Mouse (Mus musculus) liver, embryonic 13.5 days (tissue): ENCODE measurements around the gene Kcnq5. TPM values are rescaled to one million over a fixed set of nuclear protein-coding genes. Genes with fewer than 3 reads are reported as not detected.
"Not testable (repeated sequence)": the region's sequence is repeated elsewhere in the genome, so short reads cannot be mapped to it uniquely, and the experiment has no call there.

ENCODE experiments used
- ATAC-seq: fragments of 200-750 bp; cut with Nextera tagmentation; 2 replicates; pipeline ENCODE4 v1.8.0; 2017; ENCODE audit warnings: low read depth, mild to moderate bottlenecking, moderate number of reproducible peaks, moderate library complexity
- DNase-seq: peaks from one replicate; pipeline ENCODE4 v3.0.0; 2022
- H3K27ac ChIP-seq: fragments of 300-500 bp; sonication (generic); 2 replicates; pipeline ENCODE4 v1.5.1; 2015; ENCODE audit warnings: moderate library complexity, mild to moderate bottlenecking, inconsistent platforms
- H3K27me3 ChIP-seq: fragments of 300-500 bp; sonication (generic); 2 replicates; pipeline ENCODE4 v1.6.1; 2015; ENCODE audit warnings: mild to moderate bottlenecking, inconsistent platforms
- H3K36me3 ChIP-seq: fragments of 300-500 bp; sonication (generic); 2 replicates; pipeline ENCODE4 v1.6.1; 2015; ENCODE audit warnings: mild to moderate bottlenecking, inconsistent platforms
- H3K4me1 ChIP-seq: fragments of 300-500 bp; sonication (generic); replicated peaks from 2 replicates; pipeline ENCODE4 v1.6.1; 2015; ENCODE audit warnings: inconsistent platforms
- H3K4me2 ChIP-seq: fragments of 300-500 bp; sonication (generic); 2 replicates; pipeline ENCODE4 v1.6.1; 2015; ENCODE audit warnings: inconsistent platforms, mild to moderate bottlenecking, moderate library complexity
- H3K4me3 ChIP-seq: fragments of 300-500 bp; sonication (generic); replicated peaks from 2 replicates; pipeline ENCODE4 v1.5.1; 2015; ENCODE audit warnings: mild to moderate bottlenecking, inconsistent platforms
- H3K9ac ChIP-seq: fragments of 300-500 bp; sonication (generic); 2 replicates; pipeline ENCODE4 v1.6.1; 2015; ENCODE audit warnings: mild to moderate bottlenecking, inconsistent platforms
- H3K9me3 ChIP-seq: fragments of 300-500 bp; sonication (generic); replicated peaks from 2 replicates; pipeline ENCODE4 v1.6.1; 2016; ENCODE audit warnings: inconsistent platforms
- WGBS: fragments of 180-500 bp; shearing (Covaris S2); methylation state at CpG from one replicate; pipeline ENCODE4 v1.1.7; 2015; ENCODE audit not compliant: insufficient replicate concordance; 5-methylcytosine and 5-hydroxymethylcytosine counted together
- polyA plus RNA-seq: library from polyadenylated mRNA; unstranded; fragments of >200 nt; fragmentation: Nextera tagmentation; extraction: Ambion mirVana; gene quantifications from 2 replicates; pipeline ENCODE4 v1.2.1, GENCODE M21; 2015

Gene Kcnq5
- polyA plus RNA-seq, 1 experiment from 2014 or later, result 0.21 TPM

- no peaks in the 10 kb centered on the region for H3K4me1 ChIP-seq
- no peaks in the 10 kb centered on the region for H3K27me3 ChIP-seq
- no peaks in the 10 kb centered on the region for H3K9me3 ChIP-seq
- H3K36me3 ChIP-seq, result no peaks in the 10 kb centered on the region
- DNase-seq, result no peak
- H3K9ac ChIP-seq, result no peak overlapping the region
- no peak overlapping the region for H3K4me2 ChIP-seq
- H3K4me3 ChIP-seq, result no peak overlapping the region
- 70% methylated on average over 2 of the region's 2 CpGs for WGBS
- ATAC-seq, result no peak
- H3K27ac ChIP-seq, result no peak overlapping the region
Observed at GRCm38 (mm10) chr1:21622455-21622854, 339.3 kb downstream of the Kcnq5 start.

DNA sequence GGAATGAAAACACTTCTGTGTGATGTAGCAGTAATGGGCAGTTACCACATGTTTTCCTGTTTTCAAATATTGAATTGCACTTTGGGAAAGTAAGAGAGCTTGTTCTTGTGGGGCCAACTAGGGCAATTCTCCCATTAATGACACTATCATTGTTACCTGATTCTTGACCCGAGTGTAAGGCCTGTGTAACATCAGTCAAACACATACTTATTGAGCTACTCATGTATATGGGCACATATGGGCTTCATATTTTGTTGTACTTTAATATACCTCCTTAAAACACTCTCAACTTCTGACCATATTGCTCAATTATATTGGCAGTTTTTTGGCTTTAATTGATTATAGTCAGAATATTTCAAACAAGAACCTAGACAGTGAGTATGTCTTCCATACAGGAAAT is 339.7 kb downstream of the Kcnq5 start:
- H3K9me3 ChIP-seq, result no peaks in the 10 kb centered on the region
- H3K4me2 ChIP-seq, result no peak overlapping the region
- H3K9ac ChIP-seq, result no peak overlapping the region
- WGBS, result 48% methylated on average over 1 of the region's 1 CpGs
- H3K4me3 ChIP-seq, result no peak overlapping the region
- H3K4me1 ChIP-seq, result no peaks in the 10 kb centered on the region
- H3K27ac ChIP-seq, result no peak overlapping the region
- DNase-seq, result no peak
- ATAC-seq, result no peak
- no peaks in the 10 kb centered on the region for H3K36me3 ChIP-seq
- H3K27me3 ChIP-seq, result no peaks in the 10 kb centered on the region

DNA sequence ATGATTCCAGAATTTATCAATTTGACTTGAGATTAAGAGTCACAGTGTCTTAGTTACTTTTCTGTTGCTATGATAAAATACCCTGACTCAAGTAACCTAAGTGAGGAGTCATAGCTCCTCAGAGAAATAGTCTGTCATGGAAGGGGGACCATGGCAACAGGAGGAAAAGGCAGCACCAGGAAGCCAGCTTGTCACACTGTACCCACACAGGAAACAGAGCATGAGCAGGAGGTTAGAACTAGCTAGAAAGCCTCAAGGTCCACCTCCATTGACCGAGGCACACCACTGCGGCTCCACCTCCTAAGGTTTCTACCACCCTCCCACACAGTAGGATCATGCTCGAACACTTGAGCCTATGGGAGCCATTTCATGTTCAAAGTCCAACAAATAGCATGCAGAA is 343.0 kb downstream of the Kcnq5 start:
- H3K27ac ChIP-seq, result no peak overlapping the region
- H3K27me3 ChIP-seq, result no peaks in the 10 kb centered on the region
- H3K9ac ChIP-seq, result no peak overlapping the region
- WGBS, result 46% methylated on average over 3 of the region's 3 CpGs
- H3K9me3 ChIP-seq, result no peaks in the 10 kb centered on the region
- no peaks in the 10 kb centered on the region for H3K4me1 ChIP-seq
- DNase-seq, result no peak
- ATAC-seq, result no peak
- H3K36me3 ChIP-seq, result no peaks in the 10 kb centered on the region
- H3K4me2 ChIP-seq, result no peak overlapping the region
- no peak overlapping the region for H3K4me3 ChIP-seq

GRCm38 (mm10) chr1:21616666-21617065 is 345.1 kb downstream of the Kcnq5 start:
- H3K27me3 ChIP-seq, result no peaks in the 10 kb centered on the region
- no peak overlapping the region for H3K4me3 ChIP-seq
- no peak overlapping the region for H3K9ac ChIP-seq
- DNase-seq (no peak), ATAC-seq (no peak)
- no peaks in the 10 kb centered on the region for H3K9me3 ChIP-seq
- WGBS, result 57% methylated on average over 4 of the region's 4 CpGs
- no peaks in the 10 kb centered on the region for H3K4me1 ChIP-seq
- H3K27ac ChIP-seq, result no peak overlapping the region
- no peaks in the 10 kb centered on the region for H3K36me3 ChIP-seq
- H3K4me2 ChIP-seq, result no peak overlapping the region

DNA sequence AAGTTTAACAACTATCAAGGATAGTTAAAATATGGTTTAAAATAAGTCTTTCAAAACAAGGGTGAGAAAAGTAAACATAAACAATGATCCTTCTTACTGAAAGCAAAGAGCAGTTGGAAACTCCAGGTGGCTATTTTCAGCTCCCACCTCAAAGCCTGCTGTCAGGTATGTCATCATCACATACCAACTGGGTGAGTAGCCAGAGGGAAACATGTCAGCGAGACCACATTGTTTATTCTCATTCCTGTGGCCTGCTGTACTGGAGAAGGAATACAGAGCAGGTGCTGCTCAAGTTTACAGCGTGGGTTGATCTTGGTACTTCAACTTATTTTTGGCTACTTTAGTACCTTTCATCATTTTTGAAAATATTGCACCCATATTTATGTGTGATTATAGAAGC is 347.8 kb downstream of the Kcnq5 start:
- no peaks in the 10 kb centered on the region for H3K27me3 ChIP-seq
- DNase-seq, result no peak
- no peak overlapping the region for H3K9ac ChIP-seq
- H3K4me3 ChIP-seq, result no peak overlapping the region
- H3K36me3 ChIP-seq, result no peaks in the 10 kb centered on the region
- H3K9me3 ChIP-seq, result no peaks in the 10 kb centered on the region
- no peaks in the 10 kb centered on the region for H3K4me1 ChIP-seq
- WGBS, result 43% methylated on average over 2 of the region's 2 CpGs
- H3K4me2 ChIP-seq, result no peak overlapping the region
- no peak overlapping the region for H3K27ac ChIP-seq
- ATAC-seq, result no peak

- DNase-seq, result no peak
- no peak for ATAC-seq
- Histone ChIP-seq H3K4me3 (no peak overlapping the region), H3K27me3 (no peaks in the 10 kb centered on the region), H3K9me3 (no peaks in the 10 kb centered on the region), H3K36me3 (no peaks in the 10 kb centered on the region), H3K9ac (no peak overlapping the region), H3K4me1 (no peaks in the 10 kb centered on the region), H3K4me2 (no peak overlapping the region), H3K27ac (no peak overlapping the region)
- WGBS, result 55% methylated on average over 4 of the region's 4 CpGs
Observed at GRCm38 (mm10) chr1:21604003-21604402, 357.7 kb downstream of the Kcnq5 start.

DNA sequence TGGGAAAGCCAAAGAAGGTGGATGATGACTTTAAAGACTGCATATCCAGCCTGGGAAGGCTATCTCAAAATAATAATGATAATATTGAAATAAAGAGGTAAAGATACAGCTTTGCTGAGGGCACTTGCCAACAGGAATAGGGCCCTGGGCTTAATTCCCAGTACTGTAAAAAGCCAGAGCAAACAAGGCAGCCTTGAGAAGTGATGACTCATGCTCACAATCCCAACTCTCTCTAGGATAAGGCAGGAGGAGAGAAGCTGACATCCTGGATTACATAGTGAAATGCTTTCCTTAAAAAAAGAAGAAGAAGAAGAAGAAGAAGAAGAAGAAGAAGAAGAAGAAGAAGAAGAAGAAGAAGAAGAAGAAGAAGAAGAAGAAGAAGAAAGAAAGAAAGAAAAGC is 359.2 kb downstream of the Kcnq5 start:
- no peak overlapping the region for H3K4me2 ChIP-seq
- no peaks in the 10 kb centered on the region for H3K27me3 ChIP-seq
- DNase-seq, result no peak
- no peak overlapping the region for H3K27ac ChIP-seq
- H3K36me3 ChIP-seq, result no peaks in the 10 kb centered on the region
- H3K4me1 ChIP-seq, result no peaks in the 10 kb centered on the region
- ATAC-seq, result no peak
- H3K4me3 ChIP-seq, result no peak overlapping the region
- H3K9me3 ChIP-seq, result no peaks in the 10 kb centered on the region
- H3K9ac ChIP-seq, result no peak overlapping the region

DNA sequence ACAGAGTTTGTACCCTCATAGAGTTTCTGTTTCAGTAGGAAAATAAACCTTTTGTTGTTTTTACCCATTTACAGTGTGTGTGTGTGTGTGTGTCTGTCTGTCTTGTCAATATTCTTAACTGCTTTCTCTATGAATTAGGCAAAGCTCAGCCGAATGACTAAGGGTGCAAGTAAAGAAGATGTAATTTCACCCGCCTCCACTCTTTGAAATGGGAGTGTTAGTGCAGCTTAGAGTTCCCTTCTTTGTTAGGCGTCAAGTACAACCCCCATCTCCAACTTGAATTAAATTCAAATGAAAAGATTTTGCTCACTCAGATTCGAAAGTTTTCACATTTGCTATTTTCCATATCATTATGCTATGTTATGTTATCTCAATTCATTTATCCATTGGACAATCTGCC is 361.1 kb downstream of the Kcnq5 start:
- H3K27ac ChIP-seq, result no peak overlapping the region
- H3K27me3 ChIP-seq, result no peaks in the 10 kb centered on the region
- H3K9me3 ChIP-seq, result no peaks in the 10 kb centered on the region
- no peaks in the 10 kb centered on the region for H3K36me3 ChIP-seq
- H3K4me1 ChIP-seq, result no peaks in the 10 kb centered on the region
- no peak overlapping the region for H3K4me2 ChIP-seq
- no peak overlapping the region for H3K4me3 ChIP-seq
- DNase-seq (no peak), ATAC-seq (no peak)
- no peak overlapping the region for H3K9ac ChIP-seq
- 58% methylated on average over 4 of the region's 4 CpGs for WGBS

DNA sequence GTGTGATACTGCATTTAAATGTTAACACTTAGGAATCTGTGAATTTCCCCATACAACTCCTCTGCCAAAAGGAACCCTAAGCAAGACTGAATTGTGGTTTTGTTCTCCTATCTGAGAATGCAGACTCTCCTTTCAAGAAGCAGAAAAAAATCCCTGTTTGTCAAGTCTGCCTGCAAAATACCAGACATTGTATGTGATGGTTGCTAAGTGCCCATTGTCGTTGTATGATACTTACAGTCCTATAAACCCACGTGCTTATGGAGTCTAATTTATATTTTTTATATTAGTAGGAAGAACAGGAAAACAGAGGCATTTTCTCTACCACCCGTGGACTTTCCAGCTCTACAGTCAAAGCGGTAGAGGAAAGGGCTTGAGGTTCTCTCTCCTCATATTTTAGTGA is 367.9 kb downstream of the Kcnq5 start:
- no peaks in the 10 kb centered on the region for H3K4me1 ChIP-seq
- 61% methylated on average over 4 of the region's 4 CpGs for WGBS
- no peaks in the 10 kb centered on the region for H3K27me3 ChIP-seq
- ATAC-seq, result no peak
- H3K36me3 ChIP-seq, result no peaks in the 10 kb centered on the region
- no peak overlapping the region for H3K4me2 ChIP-seq
- no peak overlapping the region for H3K4me3 ChIP-seq
- no peaks in the 10 kb centered on the region for H3K9me3 ChIP-seq
- H3K9ac ChIP-seq, result no peak overlapping the region
- DNase-seq, result no peak
- no peak overlapping the region for H3K27ac ChIP-seq

DNA sequence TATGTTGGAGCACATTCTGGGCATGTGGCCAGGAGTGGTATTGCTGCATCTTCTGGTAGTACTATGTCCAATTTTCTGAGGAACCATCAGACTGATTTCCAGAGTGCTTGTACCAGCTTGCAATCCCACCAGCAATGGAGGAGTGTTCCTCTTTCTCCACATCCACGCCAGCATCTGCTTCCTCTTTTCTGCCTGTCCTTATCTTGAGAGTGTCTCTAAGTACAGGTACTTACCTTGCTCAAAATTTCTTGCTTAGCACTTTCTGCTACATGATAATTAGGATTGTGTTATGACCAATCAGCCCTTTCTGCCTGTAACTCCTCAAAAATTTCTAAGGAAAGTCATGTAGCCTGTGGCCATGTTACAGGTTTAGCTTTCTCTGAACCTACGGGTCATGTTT is 394.3 kb downstream of the Kcnq5 start:
- not testable (repeated sequence) for H3K4me1 ChIP-seq, H3K4me3 ChIP-seq, H3K9me3 ChIP-seq, H3K27ac ChIP-seq, H3K27me3 ChIP-seq, H3K4me2 ChIP-seq, H3K9ac ChIP-seq, DNase-seq, H3K36me3 ChIP-seq, ATAC-seq
- 44% methylated on average over 2 of the region's 2 CpGs for WGBS

GRCm38 (mm10) chr1:21554630-21555029 is 407.1 kb downstream of the Kcnq5 start:
- H3K4me2 ChIP-seq, result no peak overlapping the region
- 12% methylated on average over 6 of the region's 6 CpGs for WGBS
- no peaks in the 10 kb centered on the region for H3K4me1 ChIP-seq
- no peak overlapping the region for H3K4me3 ChIP-seq
- H3K9me3 ChIP-seq, result no peaks in the 10 kb centered on the region
- ATAC-seq (no peak), DNase-seq (no peak)
- H3K27ac ChIP-seq, result no peak overlapping the region
- H3K9ac ChIP-seq, result no peak overlapping the region
- no peaks in the 10 kb centered on the region for H3K27me3 ChIP-seq
- no peaks in the 10 kb centered on the region for H3K36me3 ChIP-seq

DNA sequence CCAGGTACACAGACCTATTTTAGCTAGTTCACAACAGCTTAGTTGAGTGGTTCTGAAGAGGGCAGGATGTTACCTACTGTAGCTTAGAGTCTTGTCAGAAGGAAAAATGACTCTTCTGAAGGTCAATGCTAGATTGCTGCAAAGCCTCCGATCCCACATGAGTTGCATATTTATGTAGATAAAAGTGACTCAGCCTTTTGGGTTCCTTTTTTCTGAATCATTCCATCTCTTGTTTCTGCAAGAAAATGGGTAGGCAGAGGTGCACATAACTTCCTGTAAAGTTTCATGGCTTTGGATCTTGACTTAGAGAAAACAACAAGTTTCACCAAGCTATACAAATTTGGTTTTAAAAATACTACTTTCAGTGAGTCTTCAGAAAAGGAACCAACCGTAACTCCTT is 409.0 kb downstream of the Kcnq5 start:
- H3K4me2 ChIP-seq, result no peak overlapping the region
- no peaks in the 10 kb centered on the region for H3K9me3 ChIP-seq
- no peak overlapping the region for H3K27ac ChIP-seq
- H3K9ac ChIP-seq, result no peak overlapping the region
- no peaks in the 10 kb centered on the region for H3K4me1 ChIP-seq
- DNase-seq, result no peak
- no peak overlapping the region for H3K4me3 ChIP-seq
- no peak for ATAC-seq
- no peaks in the 10 kb centered on the region for H3K27me3 ChIP-seq
- 48% methylated on average over 2 of the region's 2 CpGs for WGBS
- no peaks in the 10 kb centered on the region for H3K36me3 ChIP-seq

DNA sequence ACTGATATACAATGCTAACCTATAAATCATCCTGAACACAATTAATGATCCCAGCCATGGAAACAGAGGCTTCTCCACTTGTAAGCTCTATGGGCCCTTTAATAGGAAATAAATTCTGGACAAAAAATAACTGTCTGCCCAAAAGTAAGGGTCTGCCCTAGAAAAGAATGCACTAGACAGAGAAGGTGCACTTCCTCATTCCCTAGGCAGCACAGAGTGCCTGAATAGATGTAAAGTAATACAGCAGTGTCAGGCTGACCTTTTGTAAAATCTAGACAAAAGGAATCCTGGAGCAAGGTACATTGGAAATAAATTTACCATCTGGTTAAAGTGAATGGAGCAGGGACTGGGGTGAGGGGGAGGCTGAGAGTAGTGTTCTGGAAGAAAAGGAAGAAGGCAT is 417.8 kb downstream of the Kcnq5 start:
- no peak overlapping the region for H3K9ac ChIP-seq
- no peaks in the 10 kb centered on the region for H3K27me3 ChIP-seq
- no peak for DNase-seq
- no peak for ATAC-seq
- H3K4me2 ChIP-seq, result no peak overlapping the region
- H3K9me3 ChIP-seq, result no peaks in the 10 kb centered on the region
- no peaks in the 10 kb centered on the region for H3K4me1 ChIP-seq
- no peak overlapping the region for H3K27ac ChIP-seq
- no peak overlapping the region for H3K4me3 ChIP-seq
- H3K36me3 ChIP-seq, result no peaks in the 10 kb centered on the region
